Mouse (Mus musculus) hindbrain, postnatal 0 days (tissue): Measurements from ENCODE around the gene Hsf2. TPM values are rescaled to one million over a fixed set of nuclear protein-coding genes. Genes with fewer than 3 reads are reported as not detected.
"Not testable (repeated sequence)": the region's sequence is repeated elsewhere in the genome, so short reads cannot be mapped to it uniquely, and the experiment has no call there.

Experiments used
- ATAC-seq: fragments of 200-750 bp; cut with Nextera tagmentation; 2 replicates; pipeline ENCODE4 v1.8.0; 2017; ENCODE audit warnings: mild to moderate bottlenecking, moderate TSS enrichment, moderate library complexity
- DNase-seq: peaks from one replicate; pipeline ENCODE4 v3.0.0-alpha.2; 2015; ENCODE audit warnings: low spot score
- H3K27ac ChIP-seq: fragments of 300-500 bp; sonication (generic); 2 replicates; pipeline ENCODE4 v1.5.1; 2014; ENCODE audit warnings: mild to moderate bottlenecking
- H3K27me3 ChIP-seq: fragments of 300-500 bp; sonication (generic); 2 replicates; pipeline ENCODE4 v1.6.1; 2014; ENCODE audit warnings: low read length, mixed read lengths; ENCODE audit not compliant: insufficient read depth
- H3K36me3 ChIP-seq: fragments of 300-500 bp; sonication (generic); 2 replicates; pipeline ENCODE4 v1.6.1; 2014; ENCODE audit warnings: low read length, mixed read lengths; ENCODE audit not compliant: insufficient read depth
- H3K4me1 ChIP-seq: fragments of 300-500 bp; sonication (generic); 2 replicates; pipeline ENCODE4 v1.6.1; 2014; ENCODE audit warnings: antibody characterized with exemption, low read length, mixed read lengths; ENCODE audit not compliant: insufficient read depth
- H3K4me2 ChIP-seq: fragments of 300-500 bp; sonication (generic); 2 replicates; pipeline ENCODE4 v1.6.1; 2014; ENCODE audit warnings: low read depth, mild to moderate bottlenecking, low read length, moderate library complexity, mixed read lengths
- H3K4me3 ChIP-seq: fragments of 300-500 bp; sonication (generic); 2 replicates; pipeline ENCODE4 v1.5.1; 2014; ENCODE audit warnings: low read length
- H3K9ac ChIP-seq: fragments of 300-500 bp; sonication (generic); replicated peaks from 2 replicates; pipeline ENCODE4 v1.6.1; 2014; ENCODE audit warnings: mild to moderate bottlenecking, low read length, moderate library complexity, mixed read lengths
- H3K9me3 ChIP-seq: fragments of 300-500 bp; sonication (generic); 2 replicates; pipeline ENCODE4 v1.6.1; 2016; ENCODE audit warnings: low read length, mixed read lengths
- CTCF ChIP-seq: IDR thresholded peaks from 2 replicates; pipeline ENCODE4 v1.5.1; 2016; ENCODE audit warnings: antibody characterized with exemption, control low read depth, low read depth
- WGBS: fragments of 180-500 bp; shearing (Covaris S2); extraction: QIAGEN DNeasy Blood & Tissue Kit; methylation state at CpG from one replicate; pipeline ENCODE4 v1.1.7; 2014; 5-methylcytosine and 5-hydroxymethylcytosine counted together
- polyA plus RNA-seq: library from polyadenylated mRNA; unstranded; fragments of >200 nt; fragmentation: Nextera tagmentation; extraction: Ambion mirVana; gene quantifications from 2 replicates; pipeline ENCODE4 v1.2.1, GENCODE M21; 2015
- total RNA-seq: library from RNA; depleted of rRNA; stranded (reverse); fragments of >200 nt; gene quantifications from 2 replicates; pipeline ENCODE4 v1.2.3, GENCODE M21; 2014; rRNA removed

The Hsf2 gene
- total and polyA plus RNA-seq, 2 experiments from 2014 or later, result 37.8 to 47.8 TPM

DNA sequence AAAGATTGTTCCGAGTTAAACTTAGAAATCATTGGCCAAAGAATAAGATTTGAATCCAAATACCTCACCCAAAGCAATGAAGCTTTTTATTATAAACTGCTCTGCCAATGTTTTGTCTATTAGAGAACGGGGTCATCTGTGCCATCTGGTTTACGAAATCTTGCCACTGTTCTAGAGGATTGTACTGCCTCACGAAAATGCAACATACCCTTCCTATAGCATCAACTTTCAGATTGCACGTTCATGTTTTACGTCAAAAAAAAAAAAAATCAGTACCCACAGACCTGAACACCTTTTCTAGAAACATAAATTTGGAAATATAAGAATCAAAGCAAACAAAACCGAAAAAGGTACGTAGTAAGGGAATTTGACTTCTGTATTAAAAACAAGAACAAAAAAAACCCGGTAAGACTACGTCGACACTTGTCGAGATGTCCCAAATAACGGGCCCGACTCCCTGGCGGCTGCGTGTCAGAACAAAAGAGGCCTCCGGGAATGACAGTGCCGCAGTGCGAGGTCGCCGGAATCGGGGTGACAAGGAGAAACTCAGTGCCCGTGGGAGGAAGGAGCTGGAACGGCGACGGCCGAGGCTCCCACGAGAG is 45.5 kb downstream of the Hsf2 start:
- WGBS, result 2% methylated on average over 28 of the region's 28 CpGs
- no peak for ATAC-seq
- no peaks in the 10 kb centered on the region for H3K36me3 ChIP-seq
- peak overlapping the region; percentile 84 for H3K4me2 ChIP-seq
- DNase-seq, result peak; percentile 33
- no peaks in the 10 kb centered on the region for H3K9me3 ChIP-seq
- TF ChIP-seq CTCF, result no peak
- H3K4me3 ChIP-seq, result peak overlapping the region; percentile 98
- H3K27me3 ChIP-seq, result no peaks in the 10 kb centered on the region
- peak overlapping the region; percentile 94 for H3K9ac ChIP-seq
- peaks cover 20% of the 10 kb centered on the region for H3K4me1 ChIP-seq
- peak overlapping the region; percentile 98 for H3K27ac ChIP-seq

DNA sequence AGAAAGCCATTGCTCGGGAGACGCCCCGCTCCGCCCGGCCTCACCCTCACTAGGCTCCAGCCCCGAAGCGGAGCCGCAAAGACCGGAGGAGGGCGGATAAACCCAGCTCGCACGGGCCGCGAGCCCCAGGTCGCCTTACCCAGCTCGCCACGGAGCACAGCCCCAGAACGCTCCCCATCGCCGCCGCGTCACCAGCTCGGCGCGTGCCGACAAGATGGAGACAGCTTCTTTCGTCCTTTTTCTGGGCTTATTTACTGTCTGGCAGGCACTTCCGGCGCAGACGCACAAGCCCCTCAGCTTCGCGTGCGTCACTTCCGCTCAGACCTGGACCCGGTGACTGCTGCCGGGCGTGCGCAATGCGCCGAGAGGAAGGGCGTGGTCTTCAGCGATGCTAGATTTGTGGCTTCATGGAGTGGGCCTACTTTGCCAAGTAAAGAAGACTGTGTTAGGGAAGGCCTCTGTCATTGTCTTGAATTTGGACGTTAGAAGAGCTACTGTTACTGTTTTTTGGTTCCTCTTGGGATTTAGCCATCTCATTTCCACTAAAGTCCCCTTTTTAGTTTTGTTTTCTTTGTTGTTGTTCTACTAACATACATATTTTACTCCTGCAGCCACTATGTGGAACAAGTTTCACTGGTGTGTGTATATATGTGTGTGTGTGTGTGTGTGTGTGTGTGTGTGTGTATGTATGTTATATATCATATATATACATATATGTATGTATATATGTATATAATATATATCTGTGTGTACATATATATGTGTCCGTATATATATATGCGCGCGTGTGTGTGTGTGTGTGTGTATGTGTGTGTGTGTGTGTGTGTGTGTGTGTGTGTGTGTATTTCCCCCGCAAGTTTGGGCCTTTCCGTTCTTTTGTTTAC is 46.3 kb downstream of the Hsf2 start, which contains the start of gene Serinc1:
Gene Serinc1, minus strand, starts transcription at position 313 of the 884 bp plus-strand sequence.
- Histone ChIP-seq H3K27me3 (no peaks in the 10 kb centered on the region), H3K4me1 (peaks cover 20% of the 10 kb centered on the region), H3K9me3 (no peaks in the 10 kb centered on the region), H3K4me3 (peak within 1 kb of the TSS; percentile 98), H3K27ac (peak within 1 kb of the TSS; percentile 98), H3K9ac (peak within 1 kb of the TSS; percentile 94), H3K36me3 (no peaks in the 10 kb centered on the region), H3K4me2 (peak within 1 kb of the TSS; percentile 84)
- ATAC-seq, result peak; percentile 100
- DNase-seq, result peak; percentile 99
- whole genome bisulfite sequencing, result 12% methylated on average over 49 of the region's 49 CpGs
- TF ChIP-seq CTCF, result no peak

DNA sequence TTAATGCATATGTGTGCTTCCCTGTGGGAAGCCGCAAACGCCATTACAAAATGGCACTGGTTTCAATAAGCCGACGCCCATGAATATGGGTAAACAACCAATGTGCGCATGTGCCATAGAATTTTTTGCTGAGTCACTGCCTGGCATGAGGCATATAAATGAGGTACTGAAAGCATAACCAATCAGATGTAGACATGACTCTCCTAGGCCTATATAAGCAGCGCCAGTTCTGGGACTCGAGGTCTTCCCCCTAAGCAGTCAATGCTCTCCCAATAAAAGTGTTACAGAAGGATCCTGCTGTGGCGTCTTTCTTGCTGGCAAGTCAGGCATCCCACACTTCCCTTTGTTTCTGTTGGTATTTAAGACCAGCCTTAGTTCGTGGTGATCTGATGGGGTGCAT is 57.7 kb downstream of the Hsf2 start:
- H3K36me3 ChIP-seq, H3K9me3 ChIP-seq, DNase-seq, ATAC-seq, H3K27me3 ChIP-seq, H3K4me1 ChIP-seq, H3K4me3 ChIP-seq, H3K9ac ChIP-seq, H3K27ac ChIP-seq, H3K4me2 ChIP-seq: not testable (repeated sequence)
- 72% methylated on average over 9 of the region's 9 CpGs for WGBS

DNA sequence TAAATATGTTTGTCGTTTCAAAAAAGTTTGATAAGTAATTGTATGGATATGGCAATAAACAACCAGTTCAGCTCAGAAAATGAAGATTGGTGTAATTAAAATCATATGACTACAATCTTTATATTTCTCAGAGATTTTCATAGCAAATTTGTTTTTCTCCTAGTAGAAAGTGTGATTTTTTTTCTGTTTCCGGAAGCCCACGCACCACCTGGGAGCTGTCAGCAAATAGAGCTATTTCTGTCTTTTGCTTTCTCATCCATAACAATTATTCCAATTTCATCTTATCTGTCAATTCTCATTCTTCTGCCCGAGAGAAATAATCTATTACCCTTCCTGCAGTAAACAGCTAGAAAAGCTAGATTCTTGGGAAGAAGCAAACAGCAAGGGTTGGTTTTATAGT is 63.4 kb downstream of the Hsf2 start:
- Histone ChIP-seq H3K9ac (no peak overlapping the region), H3K9me3 (no peaks in the 10 kb centered on the region), H3K36me3 (no peaks in the 10 kb centered on the region), H3K4me2 (no peak overlapping the region), H3K27ac (no peak overlapping the region), H3K27me3 (no peaks in the 10 kb centered on the region), H3K4me1 (no peaks in the 10 kb centered on the region), H3K4me3 (no peak overlapping the region)
- DNase-seq, result no peak
- 82% methylated on average over 4 of the region's 4 CpGs for WGBS
- no peak for ATAC-seq
- no peak for TF ChIP-seq CTCF

DNA sequence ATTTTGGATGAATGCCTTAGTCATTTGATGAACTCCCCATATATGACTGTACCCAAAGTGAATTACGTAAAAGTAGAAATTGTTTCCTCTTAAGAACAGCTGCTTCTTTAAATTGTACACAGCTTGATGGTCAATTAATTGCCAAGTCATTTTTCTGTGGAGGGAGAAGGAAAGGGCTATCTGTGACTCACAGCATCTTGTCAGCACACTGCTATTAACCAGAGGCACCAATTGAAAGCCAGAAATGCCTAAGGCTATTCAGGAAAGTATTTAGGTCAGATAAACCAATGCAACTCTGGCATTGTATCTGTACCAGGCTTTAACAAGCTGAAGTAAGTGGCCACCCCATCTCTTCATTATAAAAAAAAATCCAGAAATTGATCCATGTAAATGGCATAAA is 67.5 kb downstream of the Hsf2 start:
- Histone ChIP-seq H3K4me1 (no peaks in the 10 kb centered on the region), H3K27ac (no peak overlapping the region), H3K36me3 (no peaks in the 10 kb centered on the region), H3K4me3 (no peak overlapping the region), H3K27me3 (no peaks in the 10 kb centered on the region), H3K4me2 (no peak overlapping the region), H3K9ac (no peak overlapping the region), H3K9me3 (no peaks in the 10 kb centered on the region)
- ATAC-seq (no peak), DNase-seq (no peak)
- WGBS, result 94% methylated on average over 1 of the region's 1 CpGs
- no peak for TF ChIP-seq CTCF

DNA sequence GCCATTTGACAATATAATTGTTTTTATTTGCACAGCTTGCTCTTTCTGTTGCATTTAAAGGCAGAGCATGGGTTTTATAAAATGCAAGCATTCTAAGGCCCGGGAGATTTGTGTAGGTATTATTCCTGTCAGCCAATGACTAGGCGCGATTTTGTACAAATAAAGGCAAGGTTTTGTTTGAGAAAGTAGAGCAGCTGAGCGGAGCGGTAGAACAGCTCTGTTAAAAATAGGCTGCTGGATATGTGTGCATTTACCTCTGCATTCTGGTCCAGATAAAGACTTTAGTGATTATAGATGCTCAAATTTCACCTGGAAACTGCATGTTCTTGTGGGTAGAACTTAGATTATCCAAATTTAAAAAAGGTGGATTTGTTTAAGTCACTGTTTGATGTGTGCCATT is 71.4 kb downstream of the Hsf2 start:
- no peaks in the 10 kb centered on the region for H3K27me3 ChIP-seq

More for the DNA sequence above, 71.4 kb downstream of the Hsf2 start:
- 84% methylated on average over 5 of the region's 5 CpGs for WGBS
- Histone ChIP-seq H3K4me1 (no peaks in the 10 kb centered on the region), H3K4me2 (no peak overlapping the region), H3K4me3 (no peak overlapping the region), H3K27ac (no peak overlapping the region), H3K9ac (no peak overlapping the region), H3K9me3 (no peaks in the 10 kb centered on the region), H3K36me3 (no peaks in the 10 kb centered on the region)
- DNase-seq, result no peak
- no peak for TF ChIP-seq CTCF
- no peak for ATAC-seq

Other genes with a start within 250 kb of the Hsf2 start
- gene Serinc1, start 46.1 kb downstream of the Hsf2 start, total RNA-seq, result 323 and 327 TPM in 2 replicates
- 462 and 470 TPM in 2 replicates for gene Serinc1, start 46.1 kb downstream of the Hsf2 start, polyA plus RNA-seq
- gene Pkib, start 145.6 kb downstream of the Hsf2 start, total RNA-seq, result 4.2 and 6.1 TPM in 2 replicates
- gene Pkib, start 145.6 kb downstream of the Hsf2 start, polyA plus RNA-seq, result 10.2 and 11.3 TPM in 2 replicates